Mouse (Mus musculus): Measurements from ENCODE around the gene Pgghg. TPM values are rescaled to one million over a fixed set of nuclear protein-coding genes. Genes with fewer than 3 reads are reported as not detected.

Gene Pgghg
- polyA plus RNA-seq, 1 experiment from 2014 or later, result 20.5 TPM

GRCm38 (mm10) chr7:140921225-140921975 is 19.8 kb upstream of the Pgghg start:
- no peak overlapping the region for H3K9ac ChIP-seq (ENCODE audit: low read length)
- no peak overlapping the region for H3K4me2 ChIP-seq (ENCODE audit: low read depth, low read length)
- H3K27me3 ChIP-seq (ENCODE audit: control insufficient read depth, insufficient read depth, low read depth, low read length), result peaks cover 57% of the 10 kb centered on the region
- peaks cover 12% of the 10 kb centered on the region for H3K4me1 ChIP-seq (replicated peaks; ENCODE audit: control insufficient read depth, insufficient read depth, low read length)
- no peak overlapping the region for H3K27ac ChIP-seq (ENCODE audit: low read length)
- 28% methylated on average over 22 of the region's 22 CpGs for WGBS
- no peak overlapping the region for H3K4me3 ChIP-seq (ENCODE audit: low read length)
- H3K36me3 ChIP-seq (ENCODE audit: control insufficient read depth, insufficient read depth, low read length), result no peaks in the 10 kb centered on the region
- H3K9me3 ChIP-seq (ENCODE audit: control insufficient read depth, low read length), result no peaks in the 10 kb centered on the region
- ATAC-seq (ENCODE audit: low read depth), result no peak

- no peaks in the 10 kb centered on the region for H3K9me3 ChIP-seq (ENCODE audit: control insufficient read depth, low read length)
- no peak overlapping the region for H3K9ac ChIP-seq (ENCODE audit: low read length)
- ATAC-seq (ENCODE audit: low read depth), result peak; percentile 57; the same call in 1 of the 2 replicates
- H3K36me3 ChIP-seq (ENCODE audit: control insufficient read depth, insufficient read depth, low read length), result no peaks in the 10 kb centered on the region
- WGBS, result 1% methylated on average over 49 of the region's 49 CpGs
- peak overlapping the region; percentile 54 for H3K4me2 ChIP-seq (ENCODE audit: low read depth, low read length)
- peak overlapping the region; percentile 39 for H3K4me3 ChIP-seq (ENCODE audit: low read length)
- peaks cover 57% of the 10 kb centered on the region for H3K27me3 ChIP-seq (ENCODE audit: control insufficient read depth, insufficient read depth, low read depth, low read length)
- H3K27ac ChIP-seq (ENCODE audit: low read length), result no peak overlapping the region
- H3K4me1 ChIP-seq (replicated peaks; ENCODE audit: control insufficient read depth, insufficient read depth, low read length), result peaks cover 12% of the 10 kb centered on the region
Observed at GRCm38 (mm10) chr7:140922398-140923069, 18.7 kb upstream of the Pgghg start.

- H3K9me3 ChIP-seq (ENCODE audit: control insufficient read depth, low read length), result no peaks in the 10 kb centered on the region
- no peaks in the 10 kb centered on the region for H3K36me3 ChIP-seq (ENCODE audit: control insufficient read depth, insufficient read depth, low read length)
- peaks cover 12% of the 10 kb centered on the region for H3K4me1 ChIP-seq (replicated peaks; ENCODE audit: control insufficient read depth, insufficient read depth, low read length)
- H3K27ac ChIP-seq (ENCODE audit: low read length), result no peak overlapping the region
- ATAC-seq (ENCODE audit: low read depth), result no peak
- WGBS, result 20% methylated on average over 30 of the region's 30 CpGs
- H3K27me3 ChIP-seq (ENCODE audit: control insufficient read depth, insufficient read depth, low read depth, low read length), result peaks cover 57% of the 10 kb centered on the region
- H3K4me2 ChIP-seq (ENCODE audit: low read depth, low read length), result peak overlapping the region; percentile 54
- H3K9ac ChIP-seq (ENCODE audit: low read length), result no peak overlapping the region
- H3K4me3 ChIP-seq (ENCODE audit: low read length), result peak overlapping the region; percentile 39
Observed at GRCm38 (mm10) chr7:140923070-140923775, 18.0 kb upstream of the Pgghg start.

- no peak overlapping the region for H3K27ac ChIP-seq (ENCODE audit: low read length)
- no peak overlapping the region for H3K4me2 ChIP-seq (ENCODE audit: low read depth, low read length)
- no peaks in the 10 kb centered on the region for H3K9me3 ChIP-seq (ENCODE audit: control insufficient read depth, low read length)
- no peak for ATAC-seq (ENCODE audit: low read depth)
- H3K4me3 ChIP-seq (ENCODE audit: low read length), result no peak overlapping the region
- peaks cover 11% of the 10 kb centered on the region for H3K4me1 ChIP-seq (replicated peaks; ENCODE audit: control insufficient read depth, insufficient read depth, low read length)
- no peaks in the 10 kb centered on the region for H3K36me3 ChIP-seq (ENCODE audit: control insufficient read depth, insufficient read depth, low read length)
- peaks cover 28% of the 10 kb centered on the region for H3K27me3 ChIP-seq (ENCODE audit: control insufficient read depth, insufficient read depth, low read depth, low read length)
- WGBS, result 79% methylated on average over 6 of the region's 6 CpGs
- no peak overlapping the region for H3K9ac ChIP-seq (ENCODE audit: low read length)
Observed at GRCm38 (mm10) chr7:140927181-140927580, 14.0 kb upstream of the Pgghg start.

GRCm38 (mm10) chr7:140938436-140938835 is 2.8 kb upstream of the Pgghg start:
- WGBS, result 38% methylated on average over 3 of the region's 3 CpGs
- Histone ChIP-seq H3K36me3 (ENCODE audit: control insufficient read depth, insufficient read depth, low read length) (no peaks in the 10 kb centered on the region), H3K27ac (ENCODE audit: low read length) (no peak overlapping the region), H3K4me1 (replicated peaks; ENCODE audit: control insufficient read depth, insufficient read depth, low read length) (peaks cover 18% of the 10 kb centered on the region), H3K4me2 (ENCODE audit: low read depth, low read length) (no peak overlapping the region), H3K27me3 (ENCODE audit: control insufficient read depth, insufficient read depth, low read depth, low read length) (no peaks in the 10 kb centered on the region; the same call in 1 of the 2 replicates), H3K4me3 (ENCODE audit: low read length) (no peak overlapping the region), H3K9me3 (ENCODE audit: control insufficient read depth, low read length) (no peaks in the 10 kb centered on the region), H3K9ac (ENCODE audit: low read length) (no peak overlapping the region)
- ATAC-seq (ENCODE audit: low read depth), result no peak

GRCm38 (mm10) chr7:140938896-140939295 is 2.3 kb upstream of the Pgghg start:
- ATAC-seq (ENCODE audit: low read depth), result no peak
- WGBS, result 37% methylated on average over 2 of the region's 2 CpGs
- H3K4me1 ChIP-seq (replicated peaks; ENCODE audit: control insufficient read depth, insufficient read depth, low read length), result peaks cover 19% of the 10 kb centered on the region
- no peaks in the 10 kb centered on the region for H3K36me3 ChIP-seq (ENCODE audit: control insufficient read depth, insufficient read depth, low read length)
- H3K27me3 ChIP-seq (ENCODE audit: control insufficient read depth, insufficient read depth, low read depth, low read length), result no peaks in the 10 kb centered on the region; the same call in 1 of the 2 replicates
- H3K4me2 ChIP-seq (ENCODE audit: low read depth, low read length), result no peak overlapping the region
- no peak overlapping the region for H3K9ac ChIP-seq (ENCODE audit: low read length)
- H3K9me3 ChIP-seq (ENCODE audit: control insufficient read depth, low read length), result no peaks in the 10 kb centered on the region
- no peak overlapping the region for H3K27ac ChIP-seq (ENCODE audit: low read length)
- no peak overlapping the region for H3K4me3 ChIP-seq (ENCODE audit: low read length)

GRCm38 (mm10) chr7:140939669-140940171 is 1.5 kb upstream of the Pgghg start:
- Histone ChIP-seq H3K4me3 (ENCODE audit: low read length) (no peak overlapping the region), H3K27me3 (ENCODE audit: control insufficient read depth, insufficient read depth, low read depth, low read length) (no peaks in the 10 kb centered on the region; the same call in 1 of the 2 replicates), H3K27ac (ENCODE audit: low read length) (peak overlapping the region; percentile 56), H3K4me1 (replicated peaks; ENCODE audit: control insufficient read depth, insufficient read depth, low read length) (peaks cover 19% of the 10 kb centered on the region), H3K9ac (ENCODE audit: low read length) (peak overlapping the region; percentile 26; the same call in 1 of the 2 replicates), H3K4me2 (ENCODE audit: low read depth, low read length) (peak overlapping the region; percentile 38), H3K9me3 (ENCODE audit: control insufficient read depth, low read length) (no peaks in the 10 kb centered on the region), H3K36me3 (ENCODE audit: control insufficient read depth, insufficient read depth, low read length) (no peaks in the 10 kb centered on the region)
- ATAC-seq (ENCODE audit: low read depth), result peak; percentile 29
- WGBS, result 11% methylated on average over 7 of the region's 8 CpGs

GRCm38 (mm10) chr7:140942341-140942740 is 1.1 kb downstream of the Pgghg start:
- WGBS, result 36% methylated on average over 9 of the region's 9 CpGs
- Histone ChIP-seq H3K9me3 (ENCODE audit: control insufficient read depth, low read length) (no peaks in the 10 kb centered on the region), H3K4me1 (replicated peaks; ENCODE audit: control insufficient read depth, insufficient read depth, low read length) (peaks cover 21% of the 10 kb centered on the region), H3K4me2 (ENCODE audit: low read depth, low read length) (peak overlapping the region; percentile 62), H3K9ac (ENCODE audit: low read length) (peak overlapping the region; percentile 86), H3K36me3 (ENCODE audit: control insufficient read depth, insufficient read depth, low read length) (peaks cover 9% of the 10 kb centered on the region), H3K4me3 (ENCODE audit: low read length) (peak overlapping the region; percentile 55), H3K27me3 (ENCODE audit: control insufficient read depth, insufficient read depth, low read depth, low read length) (no peaks in the 10 kb centered on the region), H3K27ac (ENCODE audit: low read length) (peak overlapping the region; percentile 95)
- ATAC-seq (ENCODE audit: low read depth), result peak; percentile 1

- peaks cover 10% of the 10 kb centered on the region for H3K36me3 ChIP-seq (ENCODE audit: control insufficient read depth, insufficient read depth, low read length)
- H3K4me3 ChIP-seq (ENCODE audit: low read length), result no peak overlapping the region
- H3K4me2 ChIP-seq (ENCODE audit: low read depth, low read length), result peak overlapping the region; percentile 62
- no peaks in the 10 kb centered on the region for H3K9me3 ChIP-seq (ENCODE audit: control insufficient read depth, low read length)
- peaks cover 21% of the 10 kb centered on the region for H3K4me1 ChIP-seq (replicated peaks; ENCODE audit: control insufficient read depth, insufficient read depth, low read length)
- ATAC-seq (ENCODE audit: low read depth), result no peak
- peak overlapping the region; percentile 95 for H3K27ac ChIP-seq (ENCODE audit: low read length)
- peak overlapping the region; percentile 86; the same call in 1 of the 2 replicates for H3K9ac ChIP-seq (ENCODE audit: low read length)
- WGBS, result 86% methylated on average over 10 of the region's 10 CpGs
- no peaks in the 10 kb centered on the region for H3K27me3 ChIP-seq (ENCODE audit: control insufficient read depth, insufficient read depth, low read depth, low read length)
Observed at GRCm38 (mm10) chr7:140942811-140943210, 1.6 kb downstream of the Pgghg start.
